Mouse (Mus musculus) frontal cortex, adult (tissue): ENCODE measurements around the gene Irf1.

ENCODE experiments used
- ATAC-seq: cut with Nextera tagmentation; 2 replicates; pipeline ENCODE4 v1.9.2; 2017; ENCODE audit warnings: mild to moderate bottlenecking, moderate library complexity, mixed read lengths; ENCODE audit not compliant: low TSS enrichment

Irf1 gene

DNA sequence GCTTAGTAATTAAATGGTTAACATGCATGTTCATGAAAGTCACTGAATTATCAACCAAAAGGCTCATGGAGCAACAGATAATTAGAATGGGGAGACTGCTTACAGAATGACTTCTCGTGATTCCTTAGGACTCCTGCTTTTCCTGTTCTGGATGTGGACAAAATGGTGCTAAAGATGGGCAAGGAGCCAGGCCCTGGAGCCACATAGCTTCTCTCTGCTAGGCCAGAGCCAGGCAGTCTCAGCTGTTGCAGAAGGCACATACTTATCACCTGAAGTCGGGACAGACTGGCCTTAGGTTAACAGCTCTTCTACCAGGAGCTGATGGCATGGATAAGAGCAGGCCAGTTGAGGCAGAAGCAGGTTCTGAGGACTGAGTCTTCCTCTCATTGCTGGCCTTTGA lies 40.9 kb downstream of the Irf1 start:
- ATAC-seq = no peak

DNA sequence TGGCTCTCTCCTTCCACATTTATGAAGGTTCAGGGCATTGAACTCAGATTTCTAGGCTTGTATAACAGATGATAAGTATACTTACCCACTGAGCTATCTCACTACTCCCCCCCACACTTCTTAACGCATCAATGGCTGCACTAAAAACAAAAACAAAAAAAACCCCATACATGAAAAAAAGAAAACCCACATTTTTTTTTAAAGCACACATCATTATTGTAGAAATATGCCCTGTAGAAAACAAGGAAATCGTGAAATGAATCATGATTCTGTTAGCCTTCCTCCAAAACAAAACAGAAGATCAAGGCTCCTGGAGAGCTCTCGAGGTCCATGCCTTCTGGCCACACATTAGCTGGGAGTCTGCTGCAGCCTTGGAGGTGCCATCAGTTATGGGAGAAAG lies 41.5 kb downstream of the Irf1 start:
- ATAC-seq = no peak

DNA sequence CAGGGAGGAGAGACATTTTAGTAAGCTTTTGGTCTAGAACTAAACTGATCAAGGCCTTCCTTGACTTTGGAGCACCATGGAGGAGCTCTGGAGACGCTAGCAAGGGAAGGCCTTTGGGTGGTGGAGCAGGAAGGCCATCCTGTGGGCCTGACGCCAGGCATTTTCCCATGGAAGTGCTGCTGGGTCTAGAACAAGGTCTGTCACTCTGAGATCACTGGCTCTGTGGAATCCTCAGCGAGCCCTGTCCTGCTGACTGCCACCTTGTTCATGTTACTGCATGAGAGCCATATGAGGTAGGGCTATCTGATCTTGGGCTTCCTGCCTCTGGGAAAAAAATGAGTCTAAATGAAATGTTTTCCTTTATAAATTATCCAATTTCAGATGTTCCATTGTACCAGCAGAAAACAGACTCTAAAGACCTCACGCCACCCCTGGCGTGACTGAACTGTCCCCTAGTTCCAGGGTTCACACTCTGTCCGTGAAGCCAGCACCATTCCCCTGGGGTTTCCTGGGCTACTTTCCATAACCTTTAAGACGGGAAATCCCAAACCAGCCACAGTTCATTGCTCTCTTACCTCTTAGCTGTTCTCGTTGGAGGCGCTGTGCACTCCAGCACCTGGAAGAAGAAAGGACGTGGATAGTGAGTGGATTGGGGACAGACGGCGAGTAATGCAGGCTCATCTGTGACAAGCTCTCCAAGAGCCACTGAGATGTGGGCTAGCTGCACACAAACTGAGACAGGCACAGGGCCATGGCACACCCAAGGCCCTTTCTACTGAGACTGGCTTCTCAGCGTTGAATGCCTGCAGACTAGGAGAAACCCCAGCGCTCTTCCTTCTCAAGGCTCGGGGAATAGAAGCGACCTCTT lies 43.4 kb downstream of the Irf1 start:
- no peak for ATAC-seq

DNA sequence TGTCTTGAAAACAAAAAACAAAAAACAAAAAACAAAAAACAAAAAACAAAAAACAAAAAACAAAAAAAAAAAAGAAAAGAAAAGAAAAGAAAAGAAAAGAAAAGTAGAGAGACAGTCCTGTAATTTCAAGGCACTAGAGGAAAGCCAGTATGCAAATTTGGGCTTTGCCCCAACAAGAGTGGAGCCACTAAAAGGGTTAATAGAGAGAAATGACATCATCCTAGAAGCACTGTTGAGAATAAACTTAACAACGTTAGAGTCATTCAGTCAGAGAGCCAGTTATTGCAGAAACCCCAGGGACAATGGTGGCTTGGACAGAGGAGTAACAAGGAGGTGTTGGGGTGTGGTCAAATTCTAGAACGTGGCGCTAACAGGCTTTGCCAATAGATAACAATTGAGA lies 45.0 kb downstream of the Irf1 start:
- ATAC-seq = no peak

DNA sequence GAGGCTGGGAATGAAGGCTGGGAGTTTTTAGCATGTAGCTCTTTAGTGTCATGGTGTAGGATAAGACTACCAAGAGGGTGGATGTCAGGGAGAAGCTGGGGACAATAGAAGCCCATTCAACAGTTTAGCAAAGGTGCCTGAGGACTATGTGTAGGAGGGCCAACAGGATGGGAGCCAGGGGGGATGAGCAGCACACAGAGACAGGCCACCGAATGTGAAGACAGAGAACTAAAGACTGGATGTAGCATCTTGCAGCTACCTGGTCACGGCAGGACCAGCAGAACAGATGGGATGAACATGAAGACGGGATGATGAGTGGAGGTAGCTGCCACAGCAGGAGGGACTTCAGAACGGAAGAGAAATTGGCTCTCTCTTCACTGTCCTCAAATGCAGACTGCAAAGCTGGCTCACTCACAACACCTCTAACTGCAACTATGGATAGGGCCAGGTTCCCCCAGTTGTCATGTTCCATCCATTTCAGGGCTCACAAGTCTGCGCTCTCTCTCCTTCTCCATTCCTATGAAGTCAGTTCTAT lies 47.1 kb downstream of the Irf1 start:
- ATAC-seq = no peak

DNA sequence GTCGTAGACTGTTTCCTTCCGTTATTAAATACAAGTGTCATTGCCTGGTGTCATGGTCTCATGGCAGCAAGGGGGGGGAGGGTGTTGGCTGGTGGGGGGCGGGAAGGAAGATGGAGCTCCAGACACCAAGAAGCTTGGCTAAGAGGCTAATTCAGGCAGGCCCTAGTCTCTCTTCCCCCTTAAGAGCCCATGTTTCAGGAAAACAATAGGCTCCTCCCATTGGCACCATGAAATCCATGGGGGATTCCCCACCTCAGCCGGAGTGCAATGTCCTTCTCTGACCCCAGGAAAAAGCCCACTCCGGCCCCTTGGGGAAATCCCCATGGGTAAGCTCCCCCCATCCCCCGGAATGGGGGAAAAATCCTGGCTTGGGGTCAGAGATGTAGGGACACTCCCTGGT lies 49.0 kb downstream of the Irf1 start:
- ATAC-seq = no peak

DNA sequence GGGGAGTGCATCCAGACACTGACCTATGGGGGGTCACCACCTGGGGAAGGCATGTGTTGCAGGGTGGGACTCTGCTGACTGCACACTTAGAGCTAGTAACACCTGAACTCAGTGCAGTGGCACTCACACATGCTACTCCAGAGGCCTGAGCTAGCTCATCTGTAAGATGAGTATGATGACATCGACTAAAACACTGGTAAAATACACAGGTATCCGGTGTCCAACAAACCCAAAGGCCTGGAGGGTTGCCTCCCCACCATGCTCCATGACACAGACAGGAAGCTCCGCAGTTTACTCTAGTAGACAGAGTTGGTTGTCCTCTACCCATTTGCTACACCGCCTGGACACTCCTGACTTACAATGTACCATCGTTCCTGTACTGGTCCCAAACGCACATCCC lies 49.7 kb downstream of the Irf1 start:
- ATAC-seq = no peak

DNA sequence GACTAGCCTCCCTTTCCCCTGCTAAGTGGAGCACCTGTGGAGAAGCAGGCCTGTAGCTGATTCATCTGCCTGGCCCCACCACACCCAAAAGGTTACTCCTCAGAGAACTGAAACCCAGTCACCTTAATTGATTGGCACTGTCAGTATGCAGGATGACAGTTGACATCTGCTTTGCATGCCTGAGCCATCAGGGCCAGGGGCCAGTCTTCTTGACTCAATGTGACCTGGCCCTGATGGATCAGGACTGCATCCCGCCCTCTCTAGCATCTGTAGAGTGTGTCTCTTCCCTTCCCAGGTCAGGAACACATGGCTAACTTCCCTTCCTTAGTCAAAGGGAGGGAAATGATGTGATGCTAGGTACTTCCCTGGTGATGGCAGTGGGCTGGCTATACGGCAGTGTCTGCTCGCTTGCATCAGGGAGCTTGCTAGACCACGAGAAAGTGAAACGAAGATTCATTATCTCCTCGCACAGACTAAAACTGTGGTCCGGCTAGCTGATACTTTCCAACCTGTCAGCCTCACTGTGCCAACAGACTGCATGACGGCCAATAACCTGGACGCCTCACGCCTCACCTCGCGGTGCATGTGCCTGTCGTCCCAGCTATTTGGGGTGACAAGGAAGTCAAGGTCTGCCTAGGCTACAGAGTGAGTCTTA lies 50.8 kb downstream of the Irf1 start:
- no peak for ATAC-seq

DNA sequence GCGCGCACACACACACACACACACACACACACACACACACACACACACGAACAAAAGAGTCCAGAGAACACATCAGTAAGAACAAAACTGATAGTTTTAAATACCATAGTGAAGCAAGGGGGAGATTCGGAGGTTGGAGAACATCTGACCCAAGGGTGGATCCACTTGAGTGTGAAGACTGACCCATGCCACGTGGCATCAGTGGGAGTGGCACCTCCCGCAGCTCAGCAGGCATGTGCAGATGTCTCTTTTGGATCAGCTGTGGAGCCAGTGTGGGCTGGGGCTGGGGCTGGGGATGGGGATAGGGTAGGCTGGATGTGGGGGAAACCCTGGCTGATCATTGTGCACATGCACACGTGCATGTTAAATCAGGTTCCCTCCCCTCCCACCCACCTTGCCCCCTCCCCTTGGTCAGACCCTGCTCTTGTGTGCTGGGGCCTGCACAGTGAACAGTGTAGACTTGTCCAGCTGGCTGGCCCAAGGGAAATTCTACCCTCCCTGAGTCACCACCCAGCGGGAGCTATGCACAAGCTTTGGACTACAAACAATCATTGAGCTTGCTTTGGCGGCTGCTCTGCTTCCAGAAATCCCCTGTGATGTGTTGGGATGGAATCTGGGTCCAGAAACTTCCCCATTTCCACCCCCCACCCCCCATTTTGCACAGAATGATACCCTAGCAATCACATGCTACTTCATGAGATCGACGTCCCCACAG lies 51.6 kb downstream of the Irf1 start:
- ATAC-seq = no peak

DNA sequence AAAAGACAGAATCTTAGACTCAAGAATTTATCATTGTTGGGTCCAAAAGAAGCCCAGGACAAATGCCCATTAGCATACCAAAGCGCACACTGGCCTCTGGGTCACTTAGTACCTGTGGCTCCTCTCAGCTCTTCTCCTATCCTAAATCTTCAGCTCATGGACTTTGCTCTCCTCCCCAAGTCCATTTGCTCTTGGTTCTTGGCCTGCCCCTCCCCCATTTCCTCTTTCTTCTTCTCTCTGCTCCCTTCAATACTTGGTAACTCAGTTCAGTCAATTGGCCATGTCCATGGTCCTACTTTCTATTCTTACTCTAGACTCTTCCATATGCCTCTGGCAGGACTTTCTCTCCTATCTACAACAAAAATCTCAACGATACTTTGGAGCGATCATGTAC lies 52.1 kb downstream of the Irf1 start:
- no peak for ATAC-seq

DNA sequence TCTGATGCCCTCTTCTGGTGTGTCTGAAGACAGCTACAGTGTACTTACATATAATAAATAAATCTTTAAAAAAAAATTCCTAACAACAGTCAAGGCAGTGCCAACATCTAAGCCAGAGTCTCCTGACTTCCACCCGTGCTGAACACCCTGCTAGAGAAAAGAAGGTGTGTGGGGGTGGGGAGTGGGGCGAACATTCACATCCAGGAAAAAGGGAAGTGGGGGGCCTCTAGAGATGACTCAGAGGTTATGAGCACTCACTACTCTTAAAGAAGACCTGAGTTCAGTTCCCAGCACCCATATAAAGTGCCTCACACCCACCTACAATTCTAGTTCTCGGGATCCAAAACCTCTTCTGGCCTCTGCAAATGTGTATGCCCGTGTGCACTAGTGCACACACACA lies 55.6 kb downstream of the Irf1 start:
- no peak for ATAC-seq
